Mouse (Mus musculus) naive thymus-derived CD4-positive, alpha-beta T cell, adult 2 months (primary cell): ENCODE results near the gene Plac8.
A peak's percentile ranks its signal among the peaks of the same experiment; 100 is the strongest.

Experiments
- DNase-seq: peaks from one replicate; pipeline ENCODE4 v3.0.0-alpha.2; 2011; ENCODE audit warnings: low read depth

Gene Plac8

DNA sequence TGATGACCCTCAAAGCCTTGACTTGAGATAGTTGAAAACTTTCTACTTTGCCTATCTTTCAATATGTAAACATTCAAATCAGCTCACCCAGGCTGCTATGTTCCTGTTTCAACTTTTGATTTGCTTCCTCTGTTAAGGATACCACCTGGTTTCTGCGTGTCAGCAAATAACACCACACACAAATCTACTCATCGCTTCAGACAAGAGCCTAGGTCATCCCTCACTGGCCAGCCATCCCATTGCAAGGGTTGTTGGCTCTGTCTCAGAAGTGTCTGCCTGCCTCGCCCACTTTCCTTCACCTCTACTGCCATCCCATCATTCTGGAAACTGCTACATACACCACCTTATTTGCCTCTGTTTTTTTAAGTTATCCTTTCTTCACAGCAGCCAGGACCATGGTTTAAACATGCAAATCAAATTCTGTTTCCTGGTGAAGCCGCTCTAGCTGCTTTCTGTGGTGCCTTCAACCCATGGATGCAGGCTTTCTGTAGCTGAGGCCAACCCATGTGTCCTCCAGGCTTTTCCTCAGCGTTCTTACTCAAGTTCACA lies 6.9 kb upstream of the Plac8 start:
- no peak for DNase-seq

DNA sequence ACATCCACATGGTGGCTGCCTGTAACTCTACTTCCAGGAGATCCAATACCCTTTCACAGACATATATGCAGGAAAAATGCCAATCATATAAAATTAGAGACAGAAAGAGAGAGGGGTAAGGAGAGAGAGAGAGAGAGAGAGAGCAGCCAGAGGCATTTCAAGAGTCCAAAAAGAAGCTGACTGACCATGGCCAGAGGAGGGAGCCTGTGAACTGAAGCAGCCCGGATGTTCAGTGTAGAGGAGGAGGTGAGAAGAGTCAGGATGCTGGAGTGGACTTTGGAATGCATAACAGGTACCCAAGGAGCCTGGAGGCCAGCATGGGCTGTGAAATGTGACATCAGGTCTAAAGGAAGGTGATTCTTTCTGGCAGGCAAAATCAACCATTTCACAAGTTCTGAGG lies 2.7 kb upstream of the Plac8 start:
- DNase-seq = no peak

DNA sequence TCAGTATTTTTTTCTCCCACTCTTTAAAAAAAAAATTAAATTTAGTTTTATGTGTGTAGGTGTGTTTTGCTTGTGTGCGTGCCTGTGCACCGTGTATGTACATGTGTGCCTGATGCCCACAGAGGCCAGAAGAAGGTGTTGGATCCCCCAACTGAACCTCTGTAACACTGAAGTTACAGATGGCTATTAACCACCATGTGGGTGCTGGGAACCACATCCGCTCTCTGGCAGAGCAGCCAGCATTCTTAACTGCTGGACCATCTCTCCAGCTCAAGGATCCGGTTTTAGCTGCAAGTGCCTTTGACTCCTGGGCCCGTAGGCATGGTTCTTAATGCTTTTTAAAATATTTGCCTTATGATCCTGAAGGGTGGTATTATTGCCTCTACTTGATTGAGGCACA lies 1.2 kb upstream of the Plac8 start:
- DNase-seq = peak; percentile 37

DNA sequence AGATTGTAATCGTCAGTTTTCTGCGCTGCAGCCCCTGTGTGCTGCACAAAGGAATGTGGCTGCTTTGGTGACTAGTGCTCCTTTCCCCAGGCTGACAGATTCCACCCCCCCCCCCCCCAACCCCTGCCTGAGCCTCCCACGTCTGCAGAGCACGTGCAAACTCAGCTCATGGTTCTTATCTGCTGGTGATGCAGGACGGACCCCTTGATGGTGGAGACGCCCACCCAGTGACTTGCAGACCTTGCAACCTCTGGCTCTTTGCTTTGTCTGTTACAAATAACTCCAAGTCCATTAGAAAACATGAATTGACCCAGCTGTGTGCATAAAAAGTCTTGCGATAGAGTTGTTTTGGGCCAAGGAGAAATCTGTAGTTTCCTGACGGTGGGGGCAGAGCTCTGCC lies 1.3 kb downstream of the Plac8 start:
- DNase-seq = no peak

DNA sequence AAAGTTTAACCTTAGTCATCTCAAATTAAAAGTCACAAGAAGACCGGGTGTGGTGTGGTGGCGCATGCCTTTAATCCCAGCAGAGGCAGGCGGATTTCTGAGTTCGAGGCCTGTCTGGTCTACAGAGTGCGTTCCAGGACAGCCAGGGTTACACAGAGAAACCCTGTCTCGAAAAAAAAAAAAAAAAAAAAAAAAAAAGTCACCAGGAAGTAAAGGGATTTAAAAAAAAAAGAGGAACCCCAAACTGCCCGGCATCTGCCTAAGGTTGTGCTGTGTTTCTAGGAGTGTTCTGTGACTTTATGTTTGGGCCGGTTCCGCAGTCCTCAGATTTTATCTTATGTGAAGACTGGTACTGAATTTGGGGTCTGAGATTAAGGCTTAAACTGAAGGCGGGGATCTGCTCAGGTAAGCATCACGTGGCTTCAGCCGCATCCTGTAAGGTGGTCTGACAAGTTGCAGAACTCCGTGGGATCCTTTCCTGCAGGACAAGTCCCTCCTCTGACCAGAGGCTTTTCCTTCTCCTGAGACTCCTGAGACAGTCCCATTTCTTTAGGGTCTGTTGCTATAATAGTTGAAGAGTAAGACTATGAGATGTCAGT lies 1.9 kb downstream of the Plac8 start:
- peak; percentile 27 for DNase-seq

DNA sequence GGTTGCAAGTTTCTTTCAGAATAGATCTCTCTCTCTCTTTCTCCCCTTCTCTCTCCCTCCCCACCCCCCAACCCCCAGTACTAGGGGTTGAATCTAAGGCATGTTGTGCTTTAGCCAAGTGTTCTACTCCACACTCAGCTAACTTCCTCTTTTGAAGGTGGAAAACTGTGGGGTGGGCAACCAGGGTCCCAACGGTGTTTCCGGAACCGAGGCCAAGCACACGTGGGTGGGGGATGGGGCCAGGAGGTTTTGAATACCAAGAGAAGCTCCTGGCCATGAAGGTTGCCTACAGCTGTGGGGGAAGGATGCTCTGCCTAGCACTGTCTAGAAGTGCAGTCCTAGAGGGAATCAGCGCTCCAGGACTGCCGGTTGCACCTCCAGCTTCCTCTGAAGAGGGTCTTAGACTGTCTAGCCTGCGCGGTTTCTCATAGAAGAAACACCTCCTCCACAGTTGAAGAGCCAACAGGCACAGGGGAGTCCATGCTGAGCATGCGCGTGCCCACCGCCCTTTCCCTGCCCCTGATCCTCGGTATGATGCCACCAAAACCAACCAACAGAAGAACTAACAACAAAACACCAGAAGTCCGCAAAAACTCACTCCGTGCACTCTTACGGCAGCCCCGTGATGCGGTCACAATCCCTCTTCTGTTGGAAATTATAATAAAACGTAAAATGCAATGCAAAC lies 2.7 kb downstream of the Plac8 start:
- DNase-seq = peak; percentile 36

DNA sequence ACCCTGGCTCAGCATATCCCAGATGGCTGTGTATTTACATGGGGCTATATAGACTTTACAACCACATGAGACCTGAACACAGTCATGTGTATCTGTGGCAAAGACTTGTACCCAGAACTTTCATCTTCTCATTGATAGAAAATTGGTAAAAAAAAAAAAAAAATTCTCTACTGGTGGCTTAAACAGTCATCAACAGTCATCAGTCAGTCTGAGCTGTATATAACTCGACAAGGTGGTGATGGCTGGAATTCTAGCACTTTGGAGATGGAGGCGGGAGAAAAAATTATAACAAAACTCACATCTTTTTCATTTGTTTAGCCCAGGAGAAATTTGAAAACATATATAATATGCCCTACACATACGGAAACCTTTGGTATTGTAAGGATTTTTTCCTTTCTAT lies 3.2 kb downstream of the Plac8 start:
- no peak for DNase-seq

DNA sequence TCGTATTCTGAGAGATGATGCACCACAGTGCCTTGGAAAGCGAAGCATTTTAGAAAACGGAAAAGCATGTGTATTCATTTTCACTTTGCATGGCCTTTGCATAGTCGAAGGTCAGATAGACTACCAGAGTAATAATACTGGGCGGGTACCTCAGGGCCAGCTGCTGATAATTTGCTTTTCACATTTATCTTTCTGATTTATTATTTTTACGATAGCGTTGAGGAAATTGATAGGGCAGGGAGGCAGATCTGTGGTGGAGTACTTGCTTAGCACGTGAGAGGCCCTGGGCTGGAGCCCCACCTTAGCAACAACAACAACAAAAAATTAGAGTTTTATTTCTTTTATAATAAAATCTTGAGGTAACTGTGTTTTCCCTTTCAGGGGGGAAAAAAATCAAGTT lies 3.9 kb downstream of the Plac8 start:
- DNase-seq = no peak

DNA sequence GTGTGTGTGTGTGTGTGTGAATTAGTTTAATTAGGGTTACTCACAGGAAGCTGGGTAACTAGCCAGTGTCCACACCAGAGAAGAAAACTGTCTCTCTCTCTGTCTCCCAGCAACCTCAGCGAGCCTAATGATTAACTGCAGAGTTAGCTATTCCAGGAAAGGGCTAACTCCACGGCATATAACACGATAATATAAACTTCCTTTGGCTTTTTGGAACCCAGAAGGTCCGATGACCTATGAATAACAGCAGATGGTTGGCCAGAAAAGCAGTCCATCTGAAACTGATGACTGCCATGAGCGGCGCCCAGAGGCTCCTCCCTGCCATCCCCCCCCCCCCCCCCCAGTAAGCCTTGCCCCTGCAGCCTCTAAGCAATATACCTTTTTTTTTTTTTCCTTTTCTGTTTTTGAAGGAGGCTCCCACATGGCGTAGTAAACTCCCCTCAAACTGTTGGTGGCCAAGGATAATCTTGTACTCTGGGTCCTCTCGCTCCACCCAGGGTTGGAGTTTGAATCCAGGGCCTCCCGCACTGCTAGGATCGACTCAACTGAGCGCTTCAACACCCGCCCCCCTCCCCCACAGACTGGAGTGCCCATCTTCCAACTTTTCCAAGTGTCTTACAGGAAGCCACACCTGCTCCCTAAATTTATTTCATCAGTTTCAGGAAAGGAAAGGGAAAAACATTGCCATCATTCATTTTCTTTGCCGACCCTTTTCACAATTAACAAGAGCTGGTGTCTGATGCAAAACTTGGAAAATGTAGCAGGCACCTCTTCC lies 4.6 kb downstream of the Plac8 start:
- DNase-seq = no peak

DNA sequence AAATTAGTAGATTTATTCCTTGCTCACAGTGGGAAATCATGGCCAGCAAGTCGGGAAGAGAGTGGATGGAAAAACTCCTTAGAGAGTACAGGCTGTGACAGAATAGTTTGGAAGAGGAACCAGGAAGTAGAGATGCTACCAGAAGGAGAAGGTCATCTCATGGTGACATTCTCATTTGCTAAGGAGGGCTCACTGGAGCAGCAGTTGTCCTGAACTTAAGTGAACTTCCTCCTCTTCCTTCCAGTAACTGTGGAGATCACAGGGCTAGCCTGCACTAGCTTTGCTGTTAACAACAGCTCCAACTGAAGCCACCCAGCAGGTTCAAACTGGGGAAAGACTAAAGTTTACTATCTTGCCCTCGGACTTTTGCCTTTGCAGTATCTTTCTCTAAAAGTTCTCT lies 5.2 kb downstream of the Plac8 start:
- DNase-seq = no peak

DNA sequence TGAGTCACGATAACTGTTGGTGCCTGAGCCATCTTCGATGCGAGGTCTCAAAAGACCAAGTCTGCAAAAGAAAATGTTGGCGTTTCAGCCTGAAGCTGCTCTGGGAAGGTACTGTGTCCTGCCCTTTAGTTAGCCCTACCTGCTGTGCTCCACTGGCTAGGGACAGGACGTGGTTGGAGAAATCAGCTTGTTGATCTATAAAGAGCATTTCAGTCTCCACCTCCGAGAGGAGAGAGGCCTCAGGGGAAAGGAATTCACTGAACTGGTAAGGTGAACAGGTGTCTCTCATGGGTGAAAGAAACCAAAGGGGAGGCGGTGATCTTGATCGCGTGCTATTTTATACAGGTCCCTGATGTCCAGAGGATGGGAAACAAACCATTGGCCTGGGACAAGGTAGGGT lies 9.3 kb downstream of the Plac8 start:
- no peak for DNase-seq

DNA sequence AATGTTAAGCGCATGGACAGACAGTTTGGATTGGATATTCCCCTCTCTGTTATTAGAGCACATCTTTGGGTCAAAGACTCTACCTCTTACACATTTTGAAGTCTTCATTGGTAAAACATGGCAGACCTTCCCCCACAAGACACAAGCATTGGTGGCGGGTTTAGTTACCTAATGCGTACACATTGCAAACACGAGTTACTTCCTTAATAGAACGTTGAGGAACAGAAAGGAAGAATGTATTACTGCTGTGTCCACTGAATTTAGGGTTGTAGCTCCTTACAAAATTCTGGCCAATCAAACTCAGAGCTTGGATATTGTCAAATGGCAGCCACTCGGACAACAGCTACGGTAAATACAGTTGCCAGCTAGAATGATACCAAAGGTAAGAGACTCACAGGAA lies 12.7 kb downstream of the Plac8 start:
- DNase-seq = no peak

DNA sequence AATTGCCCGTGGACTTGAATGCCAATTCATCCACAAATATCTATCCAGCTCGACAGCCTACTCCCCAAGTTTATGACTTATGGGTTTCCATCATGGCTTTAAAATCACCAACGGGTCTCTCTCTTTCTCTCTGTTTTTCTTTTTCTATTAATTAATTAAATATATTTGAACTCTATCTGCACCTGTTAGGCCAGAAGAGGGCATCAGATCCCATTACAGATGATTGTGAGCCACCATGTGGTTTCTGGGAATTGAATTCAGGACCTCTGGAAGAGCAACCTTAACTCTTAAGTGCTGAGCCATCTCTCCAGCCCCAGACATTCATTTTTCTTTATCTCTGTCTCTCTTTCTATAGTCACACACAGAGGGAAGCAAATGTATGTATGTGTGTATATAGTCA lies 13.3 kb downstream of the Plac8 start:
- no peak for DNase-seq

DNA sequence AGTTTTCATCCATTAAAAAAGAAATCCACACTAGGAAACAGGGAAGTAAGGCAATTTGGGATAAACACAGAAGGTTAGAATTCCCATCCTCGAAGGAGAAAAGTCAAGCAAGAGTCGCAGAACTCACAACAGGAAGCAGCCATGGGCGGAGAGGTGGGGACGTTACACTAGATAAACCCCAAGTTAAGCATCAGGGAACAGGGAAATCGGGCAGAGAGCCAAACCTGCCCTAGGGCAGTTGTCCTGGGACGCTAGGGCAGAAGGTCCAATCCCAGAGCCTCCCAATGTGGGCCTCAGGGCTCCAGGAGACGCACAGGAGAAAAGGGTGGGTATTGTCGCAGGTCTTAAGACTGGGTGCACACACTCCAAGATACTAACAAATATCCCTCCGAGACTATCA lies 14.5 kb downstream of the Plac8 start:
- DNase-seq = no peak

DNA sequence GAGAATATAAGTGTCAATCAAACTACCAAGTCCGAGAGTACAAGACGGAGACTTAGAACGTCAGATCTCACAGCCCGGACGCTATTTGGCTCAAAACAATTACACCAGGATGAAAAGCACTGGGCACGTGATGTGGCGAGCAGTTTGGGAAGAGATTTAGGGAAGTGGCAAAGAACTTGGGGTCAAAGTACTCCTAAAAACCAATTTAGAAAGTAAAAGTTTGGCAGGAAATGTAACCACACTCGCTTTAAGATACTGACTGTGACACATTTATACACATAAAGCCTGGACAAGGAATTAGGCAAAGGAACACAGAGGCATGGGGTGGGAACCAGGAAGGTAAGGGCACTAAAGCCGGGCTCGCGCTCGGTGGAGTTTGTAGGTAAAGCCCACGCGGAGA lies 15.0 kb downstream of the Plac8 start:
- DNase-seq = no peak

DNA sequence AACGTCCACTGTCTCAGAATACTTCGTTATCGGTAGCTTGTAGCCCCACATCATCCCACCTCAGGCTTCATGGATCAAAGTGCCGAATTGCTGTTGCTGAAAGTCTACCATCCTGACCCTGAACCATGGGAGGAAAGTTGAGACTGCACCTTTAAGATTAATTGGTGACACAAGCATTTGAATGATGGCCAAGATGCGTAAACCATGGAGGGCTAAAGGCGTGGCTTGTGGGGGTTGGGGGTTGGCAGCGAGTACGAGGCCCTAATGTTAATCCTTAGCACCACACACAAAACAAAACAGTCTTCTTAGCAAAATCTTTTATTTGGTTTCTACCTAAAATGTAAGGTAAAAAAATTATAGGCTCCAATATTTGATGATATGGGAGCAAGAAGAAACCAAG lies 18.6 kb downstream of the Plac8 start:
- no peak for DNase-seq

DNA sequence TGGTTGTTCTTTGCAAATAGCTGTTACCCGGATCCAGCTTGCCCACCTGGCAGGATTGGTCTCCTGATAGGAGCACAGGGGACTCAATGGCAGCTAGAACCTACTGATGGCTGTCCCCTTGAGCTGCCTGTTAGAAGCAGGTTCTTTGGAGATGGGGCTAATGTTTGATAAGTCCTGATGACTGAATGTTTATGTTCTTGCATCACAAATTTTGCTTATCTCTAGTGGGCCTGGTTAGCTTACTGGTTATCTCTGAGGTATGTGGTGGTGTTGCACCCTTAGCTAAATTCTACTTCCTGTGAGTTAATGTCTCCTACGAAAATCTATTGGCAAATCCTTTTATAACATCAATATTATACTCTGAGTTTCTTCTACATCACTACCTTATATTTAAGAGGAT lies 20.1 kb downstream of the Plac8 start:
- no peak for DNase-seq

DNA sequence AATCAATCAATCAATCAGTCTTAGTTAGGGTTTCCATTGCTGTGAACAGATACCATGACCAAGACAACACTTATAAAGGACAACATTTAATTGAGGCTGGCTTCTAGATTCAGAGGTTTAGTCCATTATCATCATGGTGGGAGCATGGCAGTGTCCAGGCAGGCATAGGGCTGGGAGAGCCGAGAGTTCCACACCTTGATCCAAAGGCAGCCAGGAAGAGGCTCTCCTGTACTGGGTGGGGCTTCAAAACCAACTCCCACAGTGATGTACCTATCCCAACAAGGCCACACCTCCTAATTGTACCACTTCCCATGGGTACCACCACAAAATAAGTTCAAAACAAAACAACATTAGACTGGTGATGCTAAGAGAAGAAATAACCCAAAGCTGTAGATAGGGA lies 21.9 kb downstream of the Plac8 start:
- DNase-seq = no peak

DNA sequence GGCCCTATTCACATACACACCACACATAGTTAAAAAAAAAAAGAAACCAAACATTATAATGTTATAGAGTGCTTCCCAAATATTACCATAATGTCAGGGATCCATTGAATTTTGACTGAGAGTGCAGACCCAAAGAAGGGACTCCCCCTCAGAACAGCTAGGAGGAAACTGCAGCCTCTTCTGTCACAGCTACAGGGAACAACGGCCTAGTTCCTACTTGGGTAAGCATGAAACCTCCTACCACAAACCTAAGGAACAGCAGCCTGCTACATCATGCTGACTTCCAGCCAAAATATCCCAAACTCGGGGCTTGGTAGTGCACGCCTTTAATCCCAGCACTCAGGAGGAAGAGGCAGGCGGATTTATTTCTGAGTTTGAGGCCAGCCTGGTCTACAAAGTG lies 22.7 kb downstream of the Plac8 start:
- DNase-seq = no peak

DNA sequence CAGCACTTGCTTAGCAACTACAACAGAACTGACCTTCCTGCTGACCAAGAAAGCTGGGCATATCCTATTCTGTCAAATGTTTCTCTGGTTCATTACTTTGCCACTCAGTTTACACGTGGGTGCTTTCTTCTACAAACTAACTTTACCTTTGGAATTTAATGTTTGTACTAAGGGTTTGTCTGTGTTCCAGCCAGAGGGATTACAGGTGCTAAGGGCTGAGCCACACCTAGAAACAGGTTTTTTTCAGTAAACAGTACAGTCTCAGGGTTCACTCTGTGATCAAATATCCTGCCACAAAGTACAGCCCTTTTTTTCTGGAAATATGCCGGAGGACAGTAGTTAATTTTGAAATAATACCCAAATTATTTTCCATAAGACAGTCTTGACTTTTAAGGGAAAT lies 23.8 kb downstream of the Plac8 start:
- no peak for DNase-seq

DNA sequence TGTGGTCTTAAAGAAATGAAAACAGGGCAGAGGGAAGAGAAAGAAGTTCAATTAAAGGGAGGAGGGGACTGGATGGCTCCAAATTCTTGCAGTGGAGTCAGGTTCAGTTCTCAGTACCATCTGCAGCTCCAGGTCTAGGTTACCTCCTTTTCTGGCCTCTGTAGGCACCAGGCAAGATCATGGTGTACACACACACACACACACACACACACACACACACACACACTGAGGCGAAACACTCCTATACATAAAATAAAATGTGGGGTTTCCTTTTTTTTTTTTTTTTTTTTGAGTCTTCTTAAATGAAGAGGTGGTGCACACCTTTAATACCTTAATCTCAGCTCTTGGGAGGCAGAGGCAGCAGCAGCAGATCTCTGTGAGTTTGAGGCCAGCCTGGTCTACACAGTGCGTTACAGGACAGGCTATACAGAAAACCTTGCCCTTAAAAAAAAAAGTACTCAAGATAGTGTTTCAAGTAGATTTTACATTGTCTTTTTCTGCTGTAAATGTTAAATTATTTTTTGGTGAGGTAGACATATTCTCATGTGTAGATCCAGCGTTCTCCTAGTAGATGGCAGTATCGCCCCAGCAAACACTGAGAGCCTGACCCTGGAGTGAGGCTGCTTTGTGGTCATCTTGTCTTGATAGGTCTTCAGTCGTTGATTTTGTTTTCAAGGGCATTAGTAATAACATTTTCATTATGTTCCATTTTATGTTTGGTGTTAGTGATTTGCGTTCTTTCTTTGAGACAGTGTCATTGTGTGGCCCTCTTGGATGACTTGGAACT lies 25.6 kb downstream of the Plac8 start:
- peak; percentile 29 for DNase-seq

DNA sequence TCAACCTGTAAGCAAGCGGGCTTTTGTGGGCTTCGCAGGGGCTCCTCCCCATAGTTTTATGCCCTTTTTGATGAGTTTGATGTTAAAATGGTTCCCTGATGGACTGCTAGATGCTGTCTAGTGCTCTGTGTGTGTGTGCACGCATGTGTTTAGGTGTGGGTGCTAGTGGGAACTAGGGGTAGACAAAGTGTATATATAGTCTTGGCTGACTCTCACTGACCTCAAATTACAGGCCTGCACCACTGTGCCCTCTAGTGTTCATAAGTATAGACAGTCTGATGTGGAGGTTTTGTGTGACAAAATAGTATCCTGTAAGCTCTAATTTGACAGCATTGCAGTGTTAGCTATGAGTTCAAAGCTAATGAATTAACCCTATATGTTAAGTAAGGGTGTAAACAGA lies 35.4 kb downstream of the Plac8 start:
- DNase-seq = peak; percentile 74

DNA sequence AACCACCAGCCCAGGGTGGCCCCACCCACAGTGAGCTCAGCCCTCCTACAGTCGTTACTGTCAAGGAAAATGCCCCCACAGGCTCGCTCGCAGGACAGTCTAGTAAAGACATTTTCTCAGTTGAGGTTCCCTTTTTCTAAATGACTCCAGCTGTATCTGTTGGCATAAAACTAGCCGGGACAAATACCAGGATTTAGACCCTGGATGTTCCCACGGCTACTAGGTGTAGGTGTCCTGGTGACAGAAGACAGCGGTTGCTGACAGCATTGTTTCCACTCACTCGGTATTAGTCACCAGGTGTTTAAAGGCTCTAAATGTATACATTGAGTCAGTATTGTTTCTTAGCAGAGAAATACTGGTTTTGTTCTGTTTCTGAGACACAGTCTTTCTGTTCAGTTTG lies 36.2 kb downstream of the Plac8 start:
- no peak for DNase-seq
